Mouse (Mus musculus) embryonic facial prominence, embryonic 15.5 days (tissue): ENCODE results near the gene Col23a1. TPM values are rescaled to one million over a fixed set of nuclear protein-coding genes. Genes with fewer than 3 reads are reported as not detected.

Experiments used
- ATAC-seq: fragments of 200-750 bp; cut with Nextera tagmentation; 2 replicates; pipeline ENCODE4 v1.8.0; 2017; ENCODE audit warnings: low read depth, moderate TSS enrichment; ENCODE audit not compliant: insufficient number of reproducible peaks, low FRiP score, low TSS enrichment
- H3K27ac ChIP-seq: fragments of 300-500 bp; sonication (generic); replicated peaks from 2 replicates; pipeline ENCODE4 v1.5.1; 2015; ENCODE audit warnings: mild to moderate bottlenecking, inconsistent platforms
- H3K27me3 ChIP-seq: fragments of 300-500 bp; sonication (generic); 2 replicates; pipeline ENCODE4 v1.6.1; 2015; ENCODE audit warnings: inconsistent platforms
- H3K36me3 ChIP-seq: fragments of 300-500 bp; sonication (generic); 2 replicates; pipeline ENCODE4 v1.6.1; 2015; ENCODE audit warnings: mild to moderate bottlenecking, inconsistent platforms
- H3K4me1 ChIP-seq: fragments of 300-500 bp; sonication (generic); 2 replicates; pipeline ENCODE4 v1.6.1; 2015; ENCODE audit warnings: inconsistent platforms
- H3K4me2 ChIP-seq: fragments of 300-500 bp; sonication (generic); replicated peaks from 2 replicates; pipeline ENCODE4 v1.6.1; 2015; ENCODE audit warnings: mild to moderate bottlenecking, inconsistent platforms
- H3K4me3 ChIP-seq: fragments of 300-500 bp; sonication (generic); replicated peaks from 2 replicates; pipeline ENCODE4 v1.5.1; 2015; ENCODE audit warnings: mild to moderate bottlenecking, inconsistent platforms
- H3K9ac ChIP-seq: fragments of 300-500 bp; sonication (generic); 2 replicates; pipeline ENCODE4 v1.6.1; 2015; ENCODE audit warnings: inconsistent platforms
- H3K9me3 ChIP-seq: fragments of 300-500 bp; sonication (generic); replicated peaks from 2 replicates; pipeline ENCODE4 v1.6.1; 2016; ENCODE audit warnings: inconsistent platforms
- WGBS: fragments of 180-500 bp; shearing (Covaris S2); methylation state at CpG from one replicate; pipeline ENCODE4 v1.1.7; 2015; 5-methylcytosine and 5-hydroxymethylcytosine counted together
- polyA plus RNA-seq: library from polyadenylated mRNA; unstranded; fragments of >200 nt; fragmentation: Nextera tagmentation; extraction: Ambion mirVana; gene quantifications from 2 replicates; pipeline ENCODE4 v1.2.1, GENCODE M21; 2015

The Col23a1 gene
- polyA plus RNA-seq, 1 experiment from 2014 or later, result 26.2 TPM

DNA sequence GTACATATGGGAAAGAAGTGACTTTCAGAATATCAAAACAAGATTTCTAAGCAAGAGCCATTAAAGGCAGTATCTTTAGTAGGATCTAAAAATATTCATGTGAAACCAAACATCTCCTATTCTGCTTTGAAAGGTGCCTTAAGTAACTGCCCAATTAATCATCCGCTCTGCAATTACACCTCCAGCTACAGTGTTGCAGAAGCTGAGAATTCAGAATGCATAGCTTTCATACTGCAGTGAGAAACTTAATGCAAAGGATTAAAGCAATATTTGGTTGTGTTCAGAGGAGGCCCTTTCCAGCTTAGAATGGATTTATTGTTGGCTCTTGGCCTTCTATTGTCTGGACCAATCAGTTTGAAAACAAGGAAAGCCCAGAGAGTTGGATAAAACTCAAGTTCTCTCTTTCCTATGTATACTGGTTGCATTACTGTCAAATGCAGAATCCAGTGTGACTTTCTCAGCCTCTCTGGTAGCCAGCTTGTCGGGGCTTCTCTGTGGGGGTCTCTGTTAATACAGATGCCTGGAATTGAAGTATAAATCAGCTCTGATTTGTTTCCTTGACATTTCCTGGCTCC lies 4.3 kb downstream of the Col23a1 start:
- no peak for ATAC-seq
- Histone ChIP-seq H3K27me3 (peaks cover 6% of the 10 kb centered on the region), H3K4me1 (peaks cover 21% of the 10 kb centered on the region), H3K36me3 (no peaks in the 10 kb centered on the region), H3K4me3 (no peak overlapping the region), H3K9me3 (no peaks in the 10 kb centered on the region), H3K9ac (no peak overlapping the region), H3K4me2 (no peak overlapping the region), H3K27ac (no peak overlapping the region)
- 49% methylated on average over 2 of the region's 2 CpGs for WGBS

DNA sequence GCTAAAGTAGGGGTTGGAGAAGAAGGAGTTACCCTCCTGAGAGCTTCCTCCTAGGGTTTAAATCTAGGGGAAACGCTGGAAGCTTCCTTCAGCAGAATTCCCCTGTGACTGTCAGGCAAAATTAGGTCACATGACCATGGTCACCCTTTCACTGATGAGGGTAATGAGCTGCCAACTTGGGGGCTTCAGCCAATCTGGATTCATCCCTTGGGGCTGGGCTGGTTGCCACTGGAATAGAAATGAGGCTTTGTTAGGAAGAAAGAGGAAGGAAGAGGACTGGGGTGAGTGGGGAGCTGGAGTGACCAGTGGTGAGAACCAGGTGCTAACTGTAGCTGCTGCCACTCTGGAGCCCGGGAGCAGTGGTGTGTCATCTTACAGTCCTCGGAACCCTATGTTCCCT lies 6.0 kb downstream of the Col23a1 start:
- ATAC-seq, result no peak
- Histone ChIP-seq H3K4me1 (peaks cover 15% of the 10 kb centered on the region), H3K9me3 (no peaks in the 10 kb centered on the region), H3K27me3 (peaks cover 6% of the 10 kb centered on the region), H3K4me3 (no peak overlapping the region), H3K4me2 (no peak overlapping the region), H3K36me3 (no peaks in the 10 kb centered on the region), H3K27ac (no peak overlapping the region), H3K9ac (no peak overlapping the region)
- WGBS, result 83% methylated on average over 3 of the region's 3 CpGs

DNA sequence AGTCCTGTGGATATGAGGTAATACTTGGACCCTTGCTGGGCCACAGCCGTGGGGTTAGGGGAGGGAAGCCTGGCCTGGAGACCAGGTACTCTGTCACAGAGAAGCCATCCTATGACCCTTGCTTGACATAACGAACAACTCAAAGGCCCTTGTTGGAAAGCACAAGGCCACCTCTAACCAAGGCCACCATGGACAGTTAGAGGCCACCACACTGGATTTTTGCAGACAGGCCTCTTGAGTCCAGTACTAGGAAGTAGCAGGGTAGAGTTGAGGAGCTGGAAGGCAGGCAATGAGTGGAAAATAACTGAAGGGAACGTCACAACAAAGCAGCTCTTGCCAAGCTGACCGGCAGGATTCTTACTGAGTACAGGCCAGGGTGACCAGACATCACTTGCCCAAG lies 9.0 kb downstream of the Col23a1 start:
- Histone ChIP-seq H3K4me3 (no peak overlapping the region), H3K27ac (no peak overlapping the region), H3K9ac (no peak overlapping the region), H3K27me3 (no peaks in the 10 kb centered on the region), H3K4me1 (peaks cover 12% of the 10 kb centered on the region), H3K4me2 (no peak overlapping the region), H3K9me3 (no peaks in the 10 kb centered on the region), H3K36me3 (no peaks in the 10 kb centered on the region)
- WGBS, result 83% methylated on average over 4 of the region's 4 CpGs
- ATAC-seq, result no peak

DNA sequence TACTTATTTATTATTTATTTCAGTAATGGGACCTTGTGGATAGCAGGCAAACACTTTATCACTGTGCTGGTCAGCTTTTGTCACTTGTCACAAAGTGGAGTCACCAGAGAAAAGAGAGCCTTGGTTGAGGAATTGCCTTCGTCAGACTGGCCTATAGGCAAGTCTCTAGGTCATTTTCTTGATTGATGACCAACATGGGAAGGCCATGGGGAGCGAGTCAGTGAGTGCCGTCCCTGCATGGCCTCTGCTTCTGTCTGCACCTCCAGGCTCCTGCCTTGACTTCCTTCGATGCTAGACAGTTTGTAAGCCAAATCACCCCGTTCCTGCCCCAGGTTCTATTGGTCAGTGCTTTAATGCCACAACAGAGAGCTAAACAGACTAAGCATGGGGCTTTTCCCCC lies 12.7 kb downstream of the Col23a1 start:
- H3K4me2 ChIP-seq, result no peak overlapping the region
- no peak overlapping the region for H3K9ac ChIP-seq
- H3K27me3 ChIP-seq, result no peaks in the 10 kb centered on the region
- WGBS, result 85% methylated on average over 5 of the region's 5 CpGs
- H3K4me1 ChIP-seq, result peaks cover 18% of the 10 kb centered on the region
- ATAC-seq, result no peak
- H3K4me3 ChIP-seq, result no peak overlapping the region
- H3K9me3 ChIP-seq, result no peaks in the 10 kb centered on the region
- H3K36me3 ChIP-seq, result no peaks in the 10 kb centered on the region
- no peak overlapping the region for H3K27ac ChIP-seq

DNA sequence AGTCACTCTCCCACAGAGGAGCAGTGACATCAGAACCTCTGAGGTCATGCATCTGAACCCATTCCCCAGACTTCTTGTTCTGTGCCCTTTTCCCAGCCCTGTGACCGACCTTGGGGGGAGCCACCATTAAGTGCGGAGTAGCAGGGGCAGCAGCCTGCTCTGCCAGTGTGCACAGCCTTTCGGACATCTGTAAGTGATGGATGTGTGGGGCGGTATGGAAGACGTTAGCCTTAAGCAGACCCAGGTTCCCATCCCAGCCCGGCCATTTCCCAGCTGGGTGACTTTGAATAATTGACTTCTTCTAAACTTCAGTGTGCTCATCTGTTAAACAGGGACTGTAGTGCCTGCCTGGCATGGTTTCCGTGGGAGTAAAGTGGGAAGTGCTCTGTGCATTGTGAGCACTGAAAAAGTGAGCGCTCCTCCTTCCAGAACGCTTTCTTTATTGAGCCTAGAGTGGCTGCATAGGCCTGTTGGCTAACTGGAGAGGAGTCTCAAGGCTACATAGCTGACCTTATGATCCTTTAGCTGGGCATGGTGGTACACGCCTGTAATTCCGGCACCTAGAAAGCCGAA lies 14.3 kb downstream of the Col23a1 start:
- no peaks in the 10 kb centered on the region for H3K36me3 ChIP-seq
- 58% methylated on average over 12 of the region's 12 CpGs for WGBS

DNA sequence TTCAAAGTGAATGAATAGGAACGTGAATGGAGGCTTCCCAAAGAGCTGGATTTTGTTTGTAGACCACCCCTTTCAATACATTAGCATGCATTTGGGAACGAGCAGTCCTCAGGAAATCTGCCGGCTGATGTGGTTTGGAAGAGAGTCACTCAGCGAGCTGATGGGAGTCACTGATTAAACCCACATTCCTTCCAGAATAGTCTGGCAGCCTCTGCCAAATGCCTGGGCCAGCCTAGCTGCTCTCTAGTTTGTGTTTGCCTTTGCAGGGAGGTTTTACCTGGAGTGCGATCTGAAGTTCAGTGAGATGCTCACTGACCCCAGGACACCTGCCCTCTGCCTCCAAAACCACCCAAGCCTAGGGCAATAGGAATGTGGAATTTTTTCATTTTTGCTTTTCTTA lies 18.6 kb downstream of the Col23a1 start:
- Histone ChIP-seq H3K27me3 (no peaks in the 10 kb centered on the region), H3K9me3 (no peaks in the 10 kb centered on the region), H3K9ac (no peak overlapping the region), H3K36me3 (no peaks in the 10 kb centered on the region), H3K4me2 (peak overlapping the region; percentile 6; the same call in 1 of the 2 replicates), H3K27ac (peak overlapping the region; percentile 75), H3K4me3 (no peak overlapping the region), H3K4me1 (peaks cover 26% of the 10 kb centered on the region)
- 16% methylated on average over 5 of the region's 5 CpGs for WGBS
- ATAC-seq, result no peak

More for the DNA sequence above, 14.3 kb downstream of the Col23a1 start:
- no peaks in the 10 kb centered on the region for H3K27me3 ChIP-seq
- no peak overlapping the region for H3K9ac ChIP-seq
- ATAC-seq, result peak; percentile 29; the same call in 1 of the 2 replicates
- H3K4me1 ChIP-seq, result peaks cover 26% of the 10 kb centered on the region
- no peak overlapping the region for H3K4me3 ChIP-seq
- H3K27ac ChIP-seq, result no peak overlapping the region
- H3K4me2 ChIP-seq, result no peak overlapping the region
- H3K9me3 ChIP-seq, result no peaks in the 10 kb centered on the region

DNA sequence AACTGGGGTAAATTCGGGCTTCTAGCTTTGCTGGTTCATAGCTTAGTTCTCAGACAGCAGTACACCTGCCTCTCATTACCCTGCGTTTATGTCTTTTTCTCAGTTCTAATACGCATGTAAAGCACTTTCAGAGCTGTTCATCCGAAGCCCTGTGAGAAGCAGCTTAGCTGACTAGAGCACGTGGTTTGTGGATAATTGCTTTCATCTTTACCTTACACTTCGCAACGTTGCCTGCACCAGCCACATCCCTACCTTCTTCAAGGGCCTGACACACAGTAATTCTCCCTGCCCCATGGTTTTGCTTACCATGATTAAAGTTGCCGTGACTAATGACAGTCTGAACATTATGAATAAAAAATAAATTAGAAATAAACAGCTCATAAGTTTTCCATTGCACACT lies 22.1 kb downstream of the Col23a1 start:
- no peaks in the 10 kb centered on the region for H3K27me3 ChIP-seq
- no peaks in the 10 kb centered on the region for H3K36me3 ChIP-seq
- WGBS, result 47% methylated on average over 8 of the region's 8 CpGs
- H3K4me2 ChIP-seq, result no peak overlapping the region
- no peak overlapping the region for H3K4me3 ChIP-seq
- H3K9ac ChIP-seq, result no peak overlapping the region
- no peaks in the 10 kb centered on the region for H3K9me3 ChIP-seq
- H3K4me1 ChIP-seq, result peaks cover 8% of the 10 kb centered on the region
- no peak overlapping the region for H3K27ac ChIP-seq
- ATAC-seq, result no peak

DNA sequence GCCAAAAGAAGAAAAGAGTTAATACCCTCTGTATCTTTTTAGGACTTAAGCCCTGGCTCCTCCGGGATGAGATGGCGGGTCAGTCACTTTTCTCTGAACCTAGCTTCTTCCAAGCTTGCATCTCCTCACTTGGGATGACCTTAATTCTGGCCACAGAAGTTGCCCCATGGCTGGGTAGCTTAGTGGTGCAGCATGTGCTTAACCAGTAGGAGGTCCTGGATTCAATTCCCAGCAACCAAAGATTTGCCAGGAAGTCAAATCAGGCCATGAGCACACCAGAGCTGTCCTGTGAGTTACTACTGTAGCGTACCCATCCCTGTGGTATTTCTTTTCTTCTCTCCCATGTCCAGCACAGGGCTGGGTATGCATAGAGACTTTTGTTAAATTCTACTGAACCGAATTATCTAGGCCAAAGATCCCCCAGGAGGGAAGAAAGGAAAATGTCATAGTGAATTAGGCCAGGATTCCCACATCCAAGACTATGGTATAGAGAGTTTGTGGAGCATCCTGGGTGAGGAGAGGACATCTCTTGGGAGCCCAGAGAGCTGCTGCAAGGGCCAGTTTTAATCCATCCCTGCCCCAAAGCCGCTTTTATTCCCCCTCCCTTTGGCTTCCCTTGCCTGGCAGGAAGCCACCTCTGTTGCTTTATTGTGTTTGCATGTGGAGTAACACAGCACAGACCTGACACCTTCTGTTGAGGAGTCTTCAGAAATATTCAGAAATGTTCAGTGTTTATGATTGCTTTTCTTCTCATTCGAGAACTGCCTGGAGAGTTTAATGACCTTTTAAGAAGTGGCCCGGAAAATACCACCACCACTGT lies 26.5 kb downstream of the Col23a1 start:
- H3K27ac ChIP-seq, result no peak overlapping the region
- WGBS, result 76% methylated on average over 7 of the region's 7 CpGs
- no peak for ATAC-seq
- H3K36me3 ChIP-seq, result no peaks in the 10 kb centered on the region
- no peaks in the 10 kb centered on the region for H3K27me3 ChIP-seq
- no peak overlapping the region for H3K4me2 ChIP-seq
- no peaks in the 10 kb centered on the region for H3K4me1 ChIP-seq
- H3K4me3 ChIP-seq, result no peak overlapping the region
- no peaks in the 10 kb centered on the region for H3K9me3 ChIP-seq
- H3K9ac ChIP-seq, result no peak overlapping the region

DNA sequence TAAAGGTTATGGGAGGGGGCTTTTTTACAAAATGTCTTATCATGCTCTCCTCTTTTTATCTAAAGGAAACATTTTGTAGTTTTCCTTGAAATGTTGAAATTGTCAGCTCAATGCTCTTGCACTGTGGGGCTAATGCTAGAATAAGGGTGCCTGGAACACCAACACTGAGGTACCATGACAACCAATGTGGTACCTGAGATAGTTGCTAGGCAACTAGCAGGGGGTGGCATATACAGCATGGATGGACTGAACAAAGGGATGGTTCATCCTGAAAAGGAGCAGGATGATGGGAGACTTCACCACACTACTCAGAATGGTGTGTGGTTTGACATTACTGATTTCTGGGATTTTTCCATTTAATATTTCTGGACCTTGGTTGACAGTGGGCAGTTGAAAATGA lies 30.9 kb downstream of the Col23a1 start:
- Histone ChIP-seq H3K9me3 (no peaks in the 10 kb centered on the region), H3K4me1 (no peaks in the 10 kb centered on the region), H3K27me3 (no peaks in the 10 kb centered on the region), H3K4me3 (no peak overlapping the region), H3K27ac (no peak overlapping the region), H3K4me2 (no peak overlapping the region), H3K9ac (no peak overlapping the region), H3K36me3 (no peaks in the 10 kb centered on the region)
- no peak for ATAC-seq

DNA sequence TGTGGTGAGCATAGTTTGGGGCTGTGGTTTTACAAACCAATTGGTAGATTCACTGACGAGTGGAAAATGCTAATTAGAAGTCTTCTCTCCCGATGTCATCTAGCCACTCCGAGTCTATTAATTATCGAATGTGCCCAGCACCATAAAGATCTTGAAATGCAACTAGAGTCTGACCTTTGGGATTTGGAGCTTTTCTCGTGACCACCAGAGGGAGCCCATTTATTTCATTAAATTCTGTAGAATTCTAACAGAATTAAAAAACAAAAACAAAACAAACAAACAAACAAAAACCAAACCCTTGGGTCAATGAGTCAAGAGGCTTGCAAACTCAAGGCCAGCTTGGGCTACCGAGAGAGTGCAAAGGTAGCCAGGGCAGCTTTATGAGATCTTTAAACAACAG lies 37.2 kb downstream of the Col23a1 start:
- WGBS, result 51% methylated on average over 6 of the region's 6 CpGs
- no peak for ATAC-seq
- Histone ChIP-seq H3K4me1 (no peaks in the 10 kb centered on the region), H3K36me3 (no peaks in the 10 kb centered on the region), H3K9ac (no peak overlapping the region), H3K4me2 (no peak overlapping the region), H3K4me3 (no peak overlapping the region), H3K27ac (no peak overlapping the region), H3K9me3 (no peaks in the 10 kb centered on the region), H3K27me3 (no peaks in the 10 kb centered on the region)

DNA sequence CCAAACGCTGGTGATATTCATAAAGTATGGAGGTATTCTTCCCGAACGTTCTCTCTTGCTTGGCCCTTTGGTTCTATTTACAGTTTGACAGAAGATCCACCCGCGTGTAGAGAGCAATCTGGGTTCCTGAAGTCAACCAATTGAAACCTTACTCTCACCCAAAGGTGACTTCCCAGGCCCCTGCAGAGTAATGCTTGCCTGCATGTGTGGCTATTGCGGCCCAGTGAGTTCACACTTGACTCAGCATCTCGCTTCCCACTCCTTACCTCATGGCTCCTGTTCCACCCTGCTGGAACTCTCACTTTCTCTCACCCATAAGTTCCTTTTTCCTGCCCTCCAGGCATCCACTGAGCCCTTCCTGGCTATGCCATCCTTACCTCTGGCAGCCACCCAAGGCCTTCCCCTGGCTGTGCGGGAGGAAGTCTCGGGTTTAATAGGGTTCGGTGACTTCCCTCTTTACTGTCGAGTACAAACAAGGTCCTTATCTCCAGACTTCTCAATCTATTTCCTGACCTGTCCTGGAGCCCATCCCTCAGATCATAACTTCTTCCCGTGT lies 38.7 kb downstream of the Col23a1 start:
- Histone ChIP-seq H3K9ac (no peak overlapping the region), H3K4me1 (no peaks in the 10 kb centered on the region), H3K4me3 (no peak overlapping the region), H3K36me3 (no peaks in the 10 kb centered on the region), H3K9me3 (no peaks in the 10 kb centered on the region), H3K27me3 (no peaks in the 10 kb centered on the region), H3K4me2 (no peak overlapping the region), H3K27ac (no peak overlapping the region)
- no peak for ATAC-seq
- WGBS, result 80% methylated on average over 12 of the region's 12 CpGs
